Mouse (Mus musculus) MN1 (cell line): ENCODE results near the gene Tfrc.
"Not testable (repeated sequence)": the region's sequence is repeated elsewhere in the genome, so short reads cannot be mapped to it uniquely, and the experiment has no call there.

Source experiments
- DNase-seq: peaks from one replicate; pipeline ENCODE4 v3.0.0-alpha.2; 2016; ENCODE audit warnings: low spot score

The Tfrc gene

DNA sequence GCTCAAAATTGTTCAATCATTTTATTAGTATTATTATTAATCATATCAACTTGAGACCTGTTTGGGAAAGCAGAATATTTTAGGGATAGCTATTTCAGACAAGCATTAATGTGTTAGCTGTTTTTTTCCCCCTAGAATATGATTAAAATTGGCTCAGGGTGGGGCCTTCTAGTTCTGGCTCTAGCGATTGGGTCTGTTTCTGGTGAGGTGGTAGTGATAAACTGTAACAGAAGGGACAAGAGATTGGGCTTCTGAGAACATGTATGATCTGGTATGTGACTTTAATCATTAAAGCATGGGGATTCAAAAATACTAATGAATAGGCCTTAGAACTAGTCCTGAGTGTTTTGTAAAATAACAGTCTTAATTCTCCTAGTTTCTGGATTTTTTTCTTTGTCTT, 3.3 kb downstream of the Tfrc start:
- no peak for DNase-seq

DNA sequence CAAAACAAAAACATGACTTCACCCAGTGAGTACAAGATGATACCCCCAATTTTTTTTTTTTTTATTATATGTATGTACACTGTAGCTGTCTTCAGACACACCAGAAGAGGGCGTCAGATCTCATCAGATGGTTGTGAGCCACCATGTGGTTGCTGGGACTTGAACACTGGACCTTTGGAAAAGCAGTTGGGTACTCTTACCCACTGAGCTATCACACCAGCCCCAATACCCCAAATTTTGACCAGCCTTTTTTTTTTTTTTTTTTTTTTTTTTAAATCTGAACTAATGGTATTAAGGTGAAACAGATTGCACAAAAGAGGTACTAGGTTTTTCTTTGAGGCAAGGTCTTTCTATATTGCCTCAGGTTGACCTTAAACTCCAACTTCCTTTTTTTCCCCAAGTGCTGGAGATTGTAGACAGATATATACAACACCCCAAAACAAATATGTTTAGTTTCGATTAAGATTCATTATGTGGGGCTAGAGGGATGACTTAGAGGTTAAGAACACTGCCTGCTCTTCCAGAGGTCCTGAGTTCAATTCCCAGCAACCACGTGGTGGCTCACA, 4.6 kb downstream of the Tfrc start:
- DNase-seq = no peak

DNA sequence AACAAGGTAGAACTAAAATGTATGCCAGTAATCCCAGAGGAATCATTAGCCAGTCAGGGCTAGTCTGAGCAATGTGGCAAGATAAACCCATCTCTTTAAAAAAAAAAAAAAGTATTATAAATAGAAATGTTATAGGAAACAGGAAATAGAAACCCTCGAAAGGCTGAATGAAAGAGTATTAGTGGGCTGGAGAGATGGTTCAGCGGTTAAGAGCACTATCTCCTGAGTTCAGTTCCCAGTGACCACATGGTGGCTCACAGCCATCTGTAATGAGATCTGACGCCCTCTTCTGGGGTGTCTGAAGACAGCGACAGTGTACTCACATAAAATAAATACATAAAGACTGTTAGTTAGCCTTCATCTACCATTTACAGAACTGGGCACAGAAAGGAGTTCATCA, 5.3 kb downstream of the Tfrc start:
- no peak for DNase-seq

DNA sequence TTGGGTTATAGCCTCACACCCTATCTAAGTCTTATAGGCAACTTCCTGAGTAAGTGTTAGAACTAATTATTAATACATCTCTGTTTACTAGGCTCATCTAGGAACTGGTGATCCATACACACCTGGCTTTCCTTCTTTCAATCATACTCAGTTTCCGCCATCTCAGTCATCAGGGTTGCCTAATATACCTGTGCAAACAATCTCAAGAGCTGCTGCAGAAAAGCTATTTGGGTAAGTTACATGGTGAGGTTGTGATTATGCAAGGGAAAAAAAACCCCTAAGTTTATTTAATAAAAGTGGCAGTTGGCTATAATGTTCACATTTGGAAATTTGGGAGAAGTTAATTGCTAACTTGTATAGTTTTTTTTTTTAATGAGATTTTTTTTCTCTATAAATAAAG, 10.2 kb downstream of the Tfrc start:
- no peak for DNase-seq

DNA sequence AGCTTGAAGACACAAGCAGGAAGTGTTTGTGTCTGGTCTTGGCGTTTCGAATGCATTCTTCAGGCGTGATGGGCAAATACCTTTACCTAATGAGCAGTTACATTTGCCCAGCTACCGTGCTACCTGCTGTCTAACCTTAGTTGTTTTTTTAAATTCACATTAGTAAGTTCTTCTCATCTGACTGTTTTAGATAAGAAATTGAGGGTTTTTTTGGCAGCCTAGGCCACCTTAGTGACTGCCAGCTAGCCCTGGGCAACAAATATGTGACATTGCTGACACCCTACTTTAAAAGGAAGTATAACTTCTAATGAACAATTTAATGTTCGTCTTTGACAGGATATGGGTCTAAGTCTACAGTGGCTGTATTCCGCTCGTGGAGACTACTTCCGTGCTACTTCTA, 19.4 kb downstream of the Tfrc start:
- DNase-seq = no peak

DNA sequence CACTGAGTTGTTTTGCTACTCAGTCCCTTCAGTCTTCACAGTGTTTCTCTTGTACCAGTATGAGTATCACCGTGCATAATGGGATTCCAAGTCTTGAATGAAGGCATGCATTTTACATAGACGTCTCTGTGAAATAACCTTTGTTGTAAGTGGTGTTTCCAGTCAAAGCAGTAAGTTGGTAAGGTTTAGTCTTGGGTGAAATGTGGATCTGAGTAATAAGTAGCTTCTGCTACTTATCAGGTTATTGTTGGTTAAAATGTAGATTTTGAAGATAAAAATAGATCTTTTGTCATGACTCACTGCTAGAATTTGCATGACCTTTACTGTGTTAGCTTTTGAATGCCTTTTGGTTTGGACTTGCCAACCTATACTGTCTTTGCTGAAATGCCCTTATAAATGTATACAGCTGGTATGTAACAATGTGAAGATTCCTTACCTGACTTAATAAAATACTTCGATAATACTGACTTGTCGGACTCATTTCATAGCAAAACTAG, 23.7 kb downstream of the Tfrc start:
- DNase-seq = no peak

DNA sequence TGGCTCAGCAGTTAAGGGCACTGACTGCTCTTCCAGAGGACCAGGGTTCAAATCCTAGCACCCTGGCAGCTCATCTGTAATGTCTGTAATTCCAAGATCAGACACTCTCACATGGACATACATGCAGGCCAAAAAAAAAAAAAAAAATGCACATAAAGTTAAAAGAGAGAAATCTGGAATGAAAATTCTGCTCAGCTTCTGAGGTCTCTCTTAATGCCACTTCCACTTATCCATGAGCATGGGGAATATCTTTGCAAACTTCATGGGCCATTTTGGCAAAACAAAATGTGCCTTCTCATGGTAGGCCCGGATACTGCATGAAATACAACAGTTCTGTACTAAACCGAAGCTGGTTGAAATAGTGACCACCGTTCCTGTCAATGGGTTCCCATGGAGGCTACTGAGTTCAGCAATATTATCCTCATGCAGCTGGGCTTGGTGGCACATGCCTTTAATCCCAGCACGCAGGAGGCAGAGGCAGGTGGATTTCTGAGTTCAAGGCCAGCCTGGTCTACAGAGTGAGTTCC, 24.8 kb downstream of the Tfrc start:
- no peak for DNase-seq

DNA sequence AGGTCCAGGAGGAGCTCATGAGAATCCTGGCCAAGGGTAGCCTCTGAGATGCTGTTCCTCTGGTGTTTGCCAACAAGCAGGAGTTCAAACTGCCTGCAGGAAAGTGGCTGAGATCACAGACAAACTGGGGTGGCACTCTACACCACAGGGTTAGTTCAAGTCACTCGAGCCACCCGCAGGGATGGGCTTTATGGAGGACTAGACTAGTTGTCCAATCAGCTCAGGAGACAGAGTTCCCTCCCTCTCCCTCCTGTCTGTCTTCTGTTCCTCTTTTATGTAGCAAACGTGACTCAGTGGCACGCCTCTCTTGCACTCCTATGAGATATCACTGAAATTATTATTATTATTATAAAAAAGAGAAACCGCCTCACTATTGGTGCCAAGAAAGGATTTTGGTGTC, 25.5 kb downstream of the Tfrc start:
- DNase-seq = no peak

DNA sequence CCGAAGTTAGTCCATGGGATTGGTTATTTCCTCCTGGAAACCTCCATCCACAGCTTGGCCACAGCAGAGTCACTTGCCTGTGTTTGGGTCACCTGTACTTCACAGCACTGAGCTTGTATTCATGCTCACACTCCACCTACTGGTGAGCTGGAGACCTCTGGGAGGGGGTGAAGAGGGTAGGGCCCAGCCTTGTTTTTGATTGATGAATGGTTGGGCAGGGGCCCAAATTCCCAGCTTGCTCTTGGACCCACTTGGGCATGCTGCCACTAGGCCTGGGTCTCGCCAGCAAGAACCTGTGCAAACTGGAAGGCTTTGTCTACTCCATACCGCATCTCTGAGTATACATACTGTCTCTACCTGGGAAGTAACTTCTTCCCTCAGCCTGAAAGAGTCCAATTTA, 26.6 kb downstream of the Tfrc start:
- no peak for DNase-seq

DNA sequence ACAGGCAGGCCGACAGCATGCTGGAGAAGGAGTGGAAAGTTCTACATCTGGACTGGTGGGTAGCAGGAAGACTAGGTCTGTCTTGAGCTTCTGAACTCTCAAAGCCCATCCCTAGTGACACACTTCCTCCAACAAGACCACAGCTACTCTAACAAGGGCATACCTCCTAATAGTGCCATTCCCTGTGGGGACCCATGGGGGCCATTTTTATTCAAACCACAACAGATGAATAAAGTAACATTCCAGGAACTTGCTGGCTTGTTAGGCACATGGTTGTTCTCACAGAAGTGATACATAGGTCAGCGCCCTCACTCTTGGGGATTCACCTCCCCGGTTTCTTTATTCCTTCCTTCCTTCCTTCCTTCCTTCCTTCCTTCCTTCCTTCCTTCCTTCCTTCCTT, 27.6 kb downstream of the Tfrc start:
- DNase-seq = no peak

DNA sequence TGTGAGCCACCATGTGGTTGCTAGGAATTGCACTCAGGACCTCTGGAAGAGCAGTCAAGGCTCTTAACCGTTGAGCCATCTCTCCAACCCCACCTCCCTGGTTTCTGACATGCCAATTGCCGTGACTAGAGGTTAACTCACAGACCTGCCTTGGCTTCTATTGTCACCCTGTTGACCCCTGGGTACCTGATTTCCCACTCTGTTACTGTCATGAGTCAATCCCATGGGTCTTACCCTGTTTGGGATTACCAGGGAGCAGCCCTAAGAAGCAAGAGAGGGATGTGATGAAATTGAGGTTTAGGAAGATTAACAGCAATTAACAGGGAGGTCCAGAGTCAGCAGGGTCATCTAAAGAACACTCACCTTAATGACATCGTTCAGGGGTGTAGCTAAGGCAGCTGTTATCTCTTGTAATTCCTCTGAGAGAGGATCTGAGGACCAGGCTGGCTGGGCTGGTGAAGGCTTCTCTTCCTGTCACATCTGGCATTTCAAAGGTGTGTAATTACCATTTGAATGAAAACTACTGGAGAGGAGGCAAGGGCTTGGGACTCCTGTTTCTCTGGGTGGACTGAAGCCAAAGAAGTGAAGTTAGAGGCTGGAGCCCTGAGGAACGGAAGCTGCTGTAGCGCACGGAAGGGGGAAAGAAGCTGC, 28.3 kb downstream of the Tfrc start:
- no peak for DNase-seq

DNA sequence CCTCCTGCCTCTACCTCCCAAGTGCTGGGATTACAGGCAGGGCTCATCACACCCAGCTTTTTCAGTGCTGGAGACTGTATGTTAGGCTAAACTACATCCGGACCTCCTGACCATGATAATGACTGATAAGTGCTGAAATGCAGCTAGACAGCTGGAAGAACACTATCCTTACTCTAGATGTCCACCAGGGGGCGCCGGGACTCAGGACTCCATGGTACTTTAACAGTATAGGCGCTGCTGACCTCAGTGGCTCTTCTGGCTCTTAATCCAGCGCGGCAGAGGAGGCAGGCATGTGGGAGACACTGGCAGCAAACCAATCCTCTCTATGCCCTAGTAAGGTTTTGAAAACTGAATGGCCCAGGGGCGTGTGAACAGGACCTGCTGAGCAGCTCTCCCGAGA, 29.8 kb downstream of the Tfrc start:
- DNase-seq = peak; percentile 86

DNA sequence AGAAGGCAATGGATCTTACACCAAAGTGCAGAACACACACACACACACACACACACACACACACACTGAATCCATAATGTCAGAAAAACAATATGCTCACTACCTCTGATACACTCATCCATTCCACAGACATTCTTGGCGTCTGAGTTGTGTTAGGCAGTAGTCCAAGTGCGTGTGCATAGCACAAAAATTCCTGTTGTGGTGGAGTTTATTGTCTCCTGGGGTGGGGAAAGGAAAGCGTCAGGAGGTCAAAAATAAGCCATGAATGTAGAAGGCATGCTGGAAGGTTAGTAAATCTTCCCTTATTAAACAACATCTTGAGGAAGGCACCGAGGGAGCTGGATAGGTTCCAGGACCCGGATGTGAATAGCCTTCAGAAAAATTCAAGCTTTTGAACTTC, 31.4 kb downstream of the Tfrc start:
- DNase-seq = no peak

DNA sequence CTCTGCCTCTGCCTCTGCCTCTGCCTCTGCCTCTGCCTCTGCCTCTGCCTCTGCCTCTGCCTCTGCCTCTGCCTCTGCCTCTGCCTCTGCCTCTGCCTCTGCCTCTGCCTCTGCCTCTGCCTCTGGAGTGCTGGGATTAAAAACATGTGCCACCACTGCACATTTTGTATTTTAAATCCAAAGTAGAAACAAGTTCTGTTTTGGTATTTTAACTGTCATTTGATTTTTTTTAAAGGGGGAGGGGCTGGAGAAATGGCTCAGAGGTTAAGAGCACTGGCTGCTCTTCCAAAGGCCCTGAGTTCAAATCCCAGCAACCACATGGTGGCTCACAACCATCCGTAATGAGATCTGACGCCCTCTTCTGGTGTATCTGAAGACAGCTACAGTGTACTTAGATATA, 32.0 kb downstream of the Tfrc start:
- DNase-seq = not testable (repeated sequence)

DNA sequence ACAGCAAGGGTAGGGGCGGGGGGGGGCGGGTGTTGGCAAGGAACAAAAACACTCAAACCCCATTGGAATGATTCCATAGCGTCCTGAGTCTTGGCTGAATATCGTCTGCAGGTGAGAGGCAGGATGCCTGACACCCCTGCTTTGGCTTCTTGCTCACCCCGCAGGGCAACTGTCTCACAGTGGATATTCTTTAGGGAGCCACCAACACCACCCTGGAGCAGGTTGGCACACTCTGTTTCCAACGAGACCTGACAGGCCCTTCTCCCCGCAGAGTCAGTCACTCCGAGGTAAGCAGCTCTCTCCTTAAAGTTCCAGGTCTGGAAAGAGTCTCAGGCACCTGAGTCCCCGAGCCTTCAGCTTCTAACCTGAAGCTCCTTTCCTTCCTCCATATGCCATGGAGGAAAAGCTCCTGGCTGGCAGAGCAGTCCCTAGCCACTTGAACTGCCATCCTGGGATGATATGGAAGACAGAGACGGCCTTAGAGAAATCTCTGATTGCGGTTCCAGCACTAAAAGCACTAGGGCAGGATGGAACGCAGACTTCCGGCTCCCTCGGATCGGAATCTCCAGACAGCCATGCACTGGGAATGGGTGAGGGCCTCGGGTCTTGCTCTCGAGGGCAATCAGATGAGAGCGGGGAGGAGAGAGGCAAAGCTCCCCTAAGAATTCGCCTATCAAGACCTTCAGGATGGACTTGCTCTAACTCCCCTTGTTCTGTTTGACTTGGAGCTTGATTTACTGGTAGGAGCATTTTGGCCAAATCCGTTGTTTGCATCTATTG, 32.9 kb downstream of the Tfrc start:
- peak; percentile 32 for DNase-seq

DNA sequence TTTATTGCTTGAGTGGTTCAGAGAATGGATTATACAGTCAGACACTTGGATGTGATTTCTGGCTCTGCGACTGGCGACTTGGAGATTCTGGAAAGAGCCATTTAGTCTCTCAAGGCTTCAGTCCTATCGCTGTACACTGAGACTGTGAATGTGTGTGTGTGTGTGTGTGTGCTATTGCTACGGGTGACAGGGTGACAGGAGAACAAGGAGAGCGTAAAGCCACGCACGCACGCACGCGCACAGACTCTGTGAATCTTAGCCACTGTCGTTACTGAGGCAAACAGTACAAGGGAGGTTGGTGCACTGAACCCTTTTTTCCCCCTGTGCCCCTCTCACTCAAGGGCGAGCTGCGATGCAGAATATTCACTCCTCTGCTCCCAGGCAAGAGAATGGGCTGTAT, 33.6 kb downstream of the Tfrc start:
- DNase-seq = peak; percentile 53

DNA sequence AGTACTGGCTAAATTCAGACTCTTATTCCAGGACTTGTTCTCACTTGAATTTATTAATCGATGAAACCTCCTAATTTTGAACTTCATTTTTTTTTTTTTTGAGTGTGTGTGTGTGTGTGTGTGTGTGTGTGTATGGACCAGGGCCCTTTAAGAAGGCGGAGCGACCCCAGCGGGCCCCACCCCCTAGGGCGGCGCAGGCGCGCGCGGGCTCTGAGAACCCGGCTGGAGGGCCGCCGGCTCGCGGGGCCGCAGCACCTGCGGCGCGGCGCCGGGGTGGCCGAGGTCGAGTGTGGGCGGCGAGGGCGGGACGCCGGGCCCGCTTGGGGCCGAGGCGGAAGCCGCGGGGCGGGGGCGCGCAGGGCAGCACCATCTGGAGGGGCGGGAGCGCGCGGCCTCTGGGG, 34.9 kb downstream of the Tfrc start, which contains the start of gene Tnk2:
Tnk2 (plus strand) TSS at position 214 of the 401 bp plus-strand sequence.
- peak; percentile 87 for DNase-seq

DNA sequence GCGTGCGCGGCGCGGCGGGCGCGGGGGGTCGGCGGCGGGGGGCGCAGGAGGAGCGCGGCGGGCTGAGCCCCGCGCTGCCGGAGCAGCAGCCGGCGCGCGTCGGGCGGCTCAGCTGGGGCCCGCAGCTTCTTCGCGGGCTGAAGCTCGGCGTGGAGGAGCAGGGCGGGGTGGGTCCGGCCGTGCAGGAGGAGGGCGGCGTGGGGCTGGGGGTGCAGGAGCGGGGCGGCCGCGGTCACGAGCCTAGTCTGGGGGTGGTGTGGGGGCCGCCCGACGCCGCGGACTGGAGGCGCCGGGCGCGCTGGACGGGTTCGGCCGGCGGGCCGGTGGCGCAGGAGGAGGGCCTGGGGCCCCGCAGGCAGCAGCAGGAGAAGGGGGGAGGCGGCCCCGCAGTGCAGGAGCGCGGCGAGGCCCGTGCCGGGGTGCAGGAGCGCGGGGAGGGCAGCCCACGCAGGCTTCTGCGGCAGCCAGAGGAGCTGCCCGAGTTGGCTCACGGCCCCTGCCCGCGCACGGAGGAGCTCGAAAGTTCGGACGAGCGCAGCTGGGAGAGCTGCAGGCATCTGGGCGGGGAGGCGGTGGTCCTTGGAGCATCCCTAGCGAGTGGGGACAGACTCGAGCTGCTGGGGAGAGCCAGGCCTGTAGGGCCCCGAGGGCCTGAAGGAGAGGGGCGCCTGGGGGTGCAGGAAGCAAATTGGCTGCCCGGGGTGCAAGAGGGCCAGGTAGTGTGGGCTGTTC, 35.5 kb downstream of the Tfrc start:
- peak; percentile 39 for DNase-seq

DNA sequence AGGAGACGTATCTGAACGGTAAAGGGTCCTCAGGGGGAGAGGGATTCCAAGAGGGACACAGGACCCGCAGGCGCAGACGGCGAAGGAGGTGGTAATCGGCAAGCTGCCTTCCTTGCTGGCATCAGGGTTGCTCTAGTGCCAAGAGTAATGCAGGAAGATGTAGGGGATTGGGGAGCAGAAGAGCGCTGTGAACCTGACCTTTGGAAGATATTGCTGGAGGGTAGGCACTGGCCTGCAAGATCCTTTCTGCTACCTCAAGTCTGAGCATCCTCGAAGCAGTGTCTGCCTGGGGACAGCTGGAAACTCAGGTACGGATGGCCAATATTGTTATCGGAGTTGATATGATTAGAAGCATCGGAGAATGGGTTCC, 36.1 kb downstream of the Tfrc start:
- peak; percentile 20 for DNase-seq

DNA sequence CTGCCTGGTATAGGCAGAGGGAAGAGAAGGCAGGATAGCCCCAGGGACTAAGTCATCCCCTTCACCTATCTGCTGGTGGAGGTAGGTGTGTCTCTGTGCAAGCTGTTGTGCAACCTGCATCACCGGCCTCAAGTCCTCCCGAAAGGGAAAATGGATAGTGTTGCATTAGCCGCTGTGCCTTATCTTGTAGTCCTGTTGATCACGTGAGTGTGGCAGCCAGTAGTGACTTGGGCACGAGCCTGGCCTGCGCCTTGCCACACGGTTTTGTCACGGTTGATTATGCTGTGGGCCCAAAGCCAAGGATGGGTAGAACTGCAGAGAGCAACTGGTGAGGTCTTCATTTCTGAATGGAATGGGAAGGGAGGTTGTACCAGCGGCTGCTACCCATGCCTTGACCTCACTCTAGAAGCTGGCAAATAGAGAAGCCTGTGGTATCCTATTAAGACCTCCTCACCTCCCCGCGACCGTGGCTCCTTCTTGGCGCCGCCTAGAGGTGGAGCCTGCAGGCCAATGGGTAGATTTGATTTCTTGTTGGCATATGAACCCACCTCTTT, 36.7 kb downstream of the Tfrc start:
- peak; percentile 89 for DNase-seq

DNA sequence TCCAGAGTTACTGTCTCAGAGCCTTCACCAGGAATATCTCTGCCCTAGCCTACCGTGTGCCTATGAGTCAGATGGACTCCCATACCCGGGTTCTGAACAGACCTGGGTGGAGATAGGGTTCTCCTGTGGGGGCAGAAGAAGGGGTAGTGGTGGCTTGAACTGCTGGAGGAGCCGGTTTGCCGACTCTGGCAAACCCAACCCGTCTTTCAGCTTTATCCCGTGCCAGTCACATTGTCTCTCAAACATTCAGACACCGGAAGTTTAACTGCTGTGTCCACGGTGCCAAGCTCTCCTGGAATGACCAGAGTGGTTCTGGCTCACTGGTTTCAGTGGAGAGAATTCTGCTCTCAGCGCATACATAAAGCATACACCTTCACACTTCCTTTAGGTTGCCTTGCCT, 37.3 kb downstream of the Tfrc start:
- no peak for DNase-seq

DNA sequence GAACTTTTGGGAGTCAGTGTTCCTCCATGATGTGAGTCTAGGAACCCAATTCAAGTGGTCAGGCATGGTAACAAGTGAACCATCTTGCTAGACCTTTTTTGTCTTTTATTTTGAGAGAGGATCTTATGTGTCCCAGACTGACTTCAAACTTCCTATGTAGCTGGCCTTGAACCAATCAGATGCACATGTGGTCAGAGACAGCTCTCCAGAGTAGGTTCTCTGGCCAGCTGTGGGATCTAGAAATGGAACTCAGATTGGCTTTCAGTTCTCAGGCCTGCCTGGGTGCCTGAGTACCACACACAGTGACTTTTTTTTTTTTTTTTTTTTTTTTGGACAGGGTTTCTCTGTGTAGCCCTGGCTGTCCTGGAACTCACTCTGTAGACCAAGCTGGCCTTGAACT, 39.0 kb downstream of the Tfrc start:
- no peak for DNase-seq
